Mouse (Mus musculus) liver, postnatal 0 days (tissue): ENCODE results near the gene 4931428L18Rik.

ENCODE experiments used
- CTCF ChIP-seq: sonication (generic); IDR thresholded peaks from 2 replicates; pipeline ENCODE4 v1.5.1; 2016; ENCODE audit warnings: antibody characterized with exemption, low read depth
- EP300 ChIP-seq: IDR thresholded peaks from 2 replicates; pipeline ENCODE4 v1.6.1; 2016; ENCODE audit warnings: antibody characterized with exemption, low read depth, mild to moderate bottlenecking

GRCm38 (mm10) chr1:31205770-31206169 is 16.7 kb downstream of the 4931428L18Rik start:
- TF ChIP-seq CTCF (no peak), EP300 (no peak)
